Mouse (Mus musculus): ENCODE data around the gene Timeless.
"Not testable (repeated sequence)": the region's sequence is repeated elsewhere in the genome, so short reads cannot be mapped to it uniquely, and the experiment has no call there.

Gene Timeless

DNA sequence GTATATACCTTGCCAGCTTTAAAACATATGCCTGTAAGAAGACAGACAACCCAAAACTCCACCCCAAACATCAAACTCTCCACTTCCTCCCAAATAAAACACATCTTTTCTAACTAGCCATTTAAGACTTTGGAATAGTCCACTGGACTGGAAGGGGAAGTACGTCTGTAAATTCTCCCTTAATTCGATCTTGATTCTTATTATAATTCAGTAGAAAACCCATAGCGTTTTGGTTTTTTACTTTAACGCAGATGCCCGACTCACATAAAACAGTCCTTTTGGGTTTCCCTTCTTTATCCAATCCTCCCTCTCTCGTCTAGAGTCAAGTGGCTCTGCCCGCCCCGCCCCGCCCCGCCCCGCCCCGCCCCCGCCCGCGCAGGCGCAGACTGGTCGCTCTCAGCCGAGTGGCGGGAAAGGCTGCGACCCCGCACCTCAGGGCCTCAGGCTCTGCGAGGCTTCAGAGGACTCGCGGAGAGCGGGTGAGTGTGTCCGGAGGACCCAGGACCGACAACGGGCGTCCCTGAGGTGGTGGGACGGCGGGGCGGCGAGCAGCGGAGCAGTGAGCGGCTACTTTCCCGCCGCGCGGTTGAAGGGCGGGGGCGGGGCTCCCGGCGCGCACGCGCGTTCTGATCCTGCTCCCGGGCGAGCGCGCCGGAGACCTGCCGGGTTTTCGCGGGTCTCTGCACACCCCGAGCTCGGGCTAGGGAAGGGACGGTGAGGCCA is at the start of gene Timeless:
TSS of gene Timeless (plus strand) at position 369 of the 723 bp plus-strand sequence.
- DNase-seq (ENCODE audit: low read depth, low spot score) = peak; percentile 64

DNA sequence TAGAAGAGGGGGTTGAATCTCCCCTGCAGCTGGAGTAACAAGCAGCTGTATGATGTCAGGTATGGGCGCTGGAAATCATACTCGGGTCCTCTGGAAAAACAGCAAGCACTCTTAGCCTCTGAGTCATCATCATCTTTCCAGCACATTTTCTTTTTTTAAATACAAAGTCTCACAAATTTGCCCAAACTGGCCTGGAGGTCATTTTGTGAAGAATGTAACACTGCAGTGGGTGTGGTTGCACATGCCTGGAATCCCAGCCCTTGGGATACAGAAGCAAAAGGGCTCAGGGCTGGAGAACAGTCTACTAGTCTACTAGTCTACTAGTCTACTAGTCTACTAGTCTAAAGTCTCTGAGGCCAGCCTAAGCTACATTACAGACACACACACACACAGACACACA is 47.6 kb upstream of the Timeless start:
- no peak for DNase-seq (ENCODE audit: low read depth, low spot score)

DNA sequence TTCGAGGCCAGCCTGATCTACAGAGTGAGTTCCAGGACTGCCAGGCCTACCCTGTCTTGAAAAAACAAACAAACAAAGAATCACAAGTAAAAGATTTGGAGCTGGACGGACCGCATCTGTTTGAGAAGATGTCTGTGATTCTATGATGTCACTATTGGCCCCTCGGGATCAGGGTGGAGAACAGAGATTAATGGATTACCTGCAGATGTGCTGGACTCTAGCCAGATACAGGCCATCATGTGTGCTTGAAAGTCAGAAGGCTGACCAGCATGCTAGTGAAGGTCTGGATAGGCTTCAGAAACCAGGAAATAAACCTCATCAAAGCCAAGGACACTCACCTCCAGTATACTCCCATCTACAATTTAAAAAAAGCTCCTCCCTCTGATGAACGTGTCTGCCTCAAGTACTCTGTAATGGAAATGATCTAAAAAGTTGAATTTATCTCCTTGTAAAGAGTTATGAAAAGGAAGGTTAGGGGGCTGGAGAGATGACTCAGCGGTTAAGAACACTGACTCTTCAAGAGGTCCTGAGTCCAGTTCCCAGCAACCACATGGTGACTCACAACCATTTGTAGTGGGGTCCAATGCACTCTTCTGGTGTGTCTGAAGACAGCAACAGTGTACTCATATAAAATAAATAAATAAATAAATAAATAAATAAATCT is 46.5 kb upstream of the Timeless start:
- DNase-seq (ENCODE audit: low read depth, low spot score) = no peak

DNA sequence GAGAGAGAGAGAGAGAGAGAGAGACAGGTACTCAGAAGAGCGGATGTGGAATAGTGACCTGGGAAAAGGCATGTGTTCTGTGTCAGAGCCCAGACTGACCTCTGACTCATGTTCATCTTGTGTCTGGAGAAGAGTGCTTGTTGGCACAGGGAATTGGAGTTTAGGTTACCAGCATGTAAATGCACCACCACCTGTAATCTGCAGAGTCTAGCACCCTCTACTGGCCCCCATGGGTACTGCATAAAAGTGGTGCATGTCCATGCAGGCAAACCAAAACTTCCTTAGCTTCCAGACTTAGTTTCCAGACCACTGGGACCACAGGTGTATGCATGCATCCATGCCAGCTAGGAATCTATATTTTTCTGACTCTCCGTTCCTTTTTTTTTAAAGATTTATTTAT is 45.9 kb upstream of the Timeless start:
- DNase-seq (ENCODE audit: low read depth, low spot score) = peak; percentile 56

DNA sequence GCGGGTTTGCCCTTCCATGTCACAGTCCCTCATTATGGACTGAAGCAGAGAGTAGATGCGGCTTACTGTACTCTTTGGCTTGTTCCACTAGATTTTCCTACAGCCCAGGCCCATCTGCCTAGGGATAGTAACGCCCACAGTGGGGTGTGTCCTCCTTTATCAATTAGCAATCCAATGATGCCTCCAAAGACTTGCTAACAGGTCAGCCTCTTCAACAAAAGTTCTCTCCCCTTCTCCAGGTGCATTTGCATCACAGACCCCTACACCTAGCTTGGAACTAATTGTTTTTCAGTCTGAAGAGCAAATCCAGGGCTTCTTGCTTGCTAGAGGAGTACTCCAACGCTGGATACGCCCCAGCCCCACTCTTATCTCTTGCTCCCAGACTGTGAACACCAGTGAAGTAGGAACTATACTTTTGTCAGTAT is 44.7 kb upstream of the Timeless start:
- DNase-seq (ENCODE audit: low read depth, low spot score) = no peak

DNA sequence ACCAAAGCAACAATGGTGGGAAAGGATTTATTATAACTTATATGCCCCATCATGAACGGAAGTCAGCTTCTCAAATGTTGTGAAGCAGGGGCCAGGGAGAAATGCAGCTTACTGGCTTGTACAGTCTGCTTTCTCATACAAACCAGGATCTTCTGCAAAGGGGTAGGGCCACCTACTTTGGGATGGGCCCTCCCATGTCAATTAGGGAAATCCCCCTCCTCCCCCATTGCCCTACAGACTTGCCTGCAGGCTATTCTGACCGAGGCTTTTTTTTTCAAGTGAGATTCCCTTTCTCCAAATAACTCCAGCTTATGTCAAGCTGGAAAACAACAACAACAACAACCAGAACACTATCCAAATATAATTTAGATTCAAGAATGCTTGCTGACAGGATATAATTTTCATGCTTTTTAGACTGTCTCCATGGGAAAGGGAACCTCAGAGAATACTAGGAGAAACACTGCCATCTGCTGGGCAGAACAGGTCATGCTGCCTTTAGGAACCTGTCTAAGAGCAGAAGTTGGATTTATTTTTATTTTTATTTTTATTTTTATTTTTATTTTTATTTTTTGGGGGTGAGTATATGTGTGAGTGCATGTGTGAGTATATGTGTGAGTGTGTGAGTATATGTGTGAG is 43.5 kb upstream of the Timeless start:
- no peak for DNase-seq (ENCODE audit: low read depth, low spot score)

DNA sequence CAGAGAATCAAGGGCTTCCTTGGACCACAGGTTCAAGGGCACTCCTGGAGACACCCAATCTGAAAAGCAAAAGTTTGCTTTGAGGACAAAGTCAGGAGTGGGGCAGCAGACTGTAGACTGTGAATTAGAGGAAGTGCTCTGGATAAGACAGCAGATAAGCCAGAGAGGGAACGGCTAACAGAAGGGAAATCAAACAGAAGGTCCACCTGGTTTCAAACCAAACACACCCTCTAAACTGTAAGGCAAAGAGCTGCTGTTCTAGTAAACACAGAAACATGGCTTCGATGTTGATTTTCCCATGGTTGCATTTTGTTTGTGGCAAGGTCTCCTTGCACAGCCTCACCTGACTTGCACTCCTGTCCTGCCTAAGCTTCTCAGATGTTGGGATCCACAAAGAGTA is 40.4 kb upstream of the Timeless start:
- no peak for DNase-seq (ENCODE audit: low read depth, low spot score)

DNA sequence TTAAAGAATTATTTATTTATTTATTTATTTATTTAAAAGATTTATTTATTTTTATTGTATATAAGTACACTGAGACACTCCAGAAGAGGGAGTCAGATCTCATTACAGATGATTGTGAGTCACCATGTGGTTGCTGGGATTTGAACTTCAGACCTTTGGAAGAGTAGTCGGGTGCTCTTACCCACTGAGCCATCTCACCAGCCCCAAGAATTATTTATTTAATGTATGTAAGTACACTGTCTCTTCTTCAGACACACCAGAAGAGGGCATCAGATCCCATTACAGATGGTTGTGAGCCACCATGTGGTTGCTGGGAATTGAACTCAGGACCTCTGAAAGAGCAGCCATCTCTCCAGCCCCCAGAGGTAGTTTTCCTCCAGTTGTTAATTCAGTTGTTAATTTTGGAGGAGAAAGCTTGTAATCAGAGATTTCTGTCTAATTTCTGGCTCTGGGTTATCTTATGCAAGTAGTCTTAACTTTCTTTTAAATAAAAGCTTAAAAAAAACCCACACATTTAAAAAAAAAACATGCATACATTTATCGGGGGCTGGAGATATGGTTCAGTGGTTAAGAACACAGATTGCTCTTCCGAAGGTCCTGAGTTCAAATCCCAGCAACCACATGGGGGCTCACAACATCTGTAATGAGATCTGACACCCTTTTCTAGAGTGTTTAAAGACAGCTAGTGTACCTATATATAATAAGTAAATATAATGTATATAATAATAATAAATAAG is 39.7 kb upstream of the Timeless start:
- not testable (repeated sequence) for DNase-seq (ENCODE audit: low read depth, low spot score)

DNA sequence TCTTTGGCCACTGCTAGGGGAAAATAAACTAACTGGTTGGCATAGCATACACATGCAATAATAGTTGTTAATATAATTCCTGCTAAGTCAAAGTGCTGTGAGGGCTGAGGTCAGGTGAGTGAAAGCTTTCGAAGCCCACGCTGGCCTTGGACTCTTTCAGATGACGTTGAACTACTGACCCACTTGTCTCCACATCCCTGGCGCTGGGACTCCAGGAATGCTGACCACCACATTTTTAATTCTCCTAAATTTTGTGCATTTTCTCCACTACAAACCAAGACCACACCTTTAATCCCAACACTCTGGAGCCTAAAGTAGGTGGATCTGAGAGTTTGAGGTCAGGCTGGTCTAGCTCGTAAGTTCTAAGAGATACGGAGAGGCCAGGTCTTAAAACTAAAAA is 38.8 kb upstream of the Timeless start:
- DNase-seq (ENCODE audit: low read depth, low spot score) = no peak

DNA sequence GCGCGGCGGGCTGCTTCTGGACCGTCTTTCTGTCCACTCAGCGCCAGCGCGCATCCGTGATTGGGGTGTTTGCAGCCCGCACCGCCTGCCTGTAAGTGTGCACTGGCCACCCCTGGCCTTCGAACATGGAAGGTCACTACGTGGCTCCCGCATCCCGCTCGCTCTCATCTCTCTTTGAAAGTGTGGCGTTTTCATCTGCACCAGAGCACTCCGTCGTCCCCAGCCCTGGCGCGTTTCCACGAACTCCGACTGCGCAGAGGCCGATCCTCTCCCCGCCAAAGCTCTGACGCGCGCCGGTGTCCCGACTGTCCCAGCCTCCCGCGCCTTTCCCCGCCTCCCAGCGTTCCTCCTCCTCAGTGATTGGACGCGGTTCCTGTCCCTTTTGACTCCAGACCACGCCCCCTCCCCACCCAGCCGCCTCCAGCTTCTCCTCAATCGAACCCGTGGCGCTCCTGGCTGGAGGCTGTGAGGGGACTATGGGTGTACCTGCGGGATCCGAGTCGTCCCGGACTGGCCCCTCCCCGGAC is 37.8 kb upstream of the Timeless start, which contains the start of gene Gls2:
TSS of gene Gls2 (plus strand) at position 434 of the 527 bp plus-strand sequence.
- peak; percentile 90 for DNase-seq (ENCODE audit: low read depth, low spot score)

DNA sequence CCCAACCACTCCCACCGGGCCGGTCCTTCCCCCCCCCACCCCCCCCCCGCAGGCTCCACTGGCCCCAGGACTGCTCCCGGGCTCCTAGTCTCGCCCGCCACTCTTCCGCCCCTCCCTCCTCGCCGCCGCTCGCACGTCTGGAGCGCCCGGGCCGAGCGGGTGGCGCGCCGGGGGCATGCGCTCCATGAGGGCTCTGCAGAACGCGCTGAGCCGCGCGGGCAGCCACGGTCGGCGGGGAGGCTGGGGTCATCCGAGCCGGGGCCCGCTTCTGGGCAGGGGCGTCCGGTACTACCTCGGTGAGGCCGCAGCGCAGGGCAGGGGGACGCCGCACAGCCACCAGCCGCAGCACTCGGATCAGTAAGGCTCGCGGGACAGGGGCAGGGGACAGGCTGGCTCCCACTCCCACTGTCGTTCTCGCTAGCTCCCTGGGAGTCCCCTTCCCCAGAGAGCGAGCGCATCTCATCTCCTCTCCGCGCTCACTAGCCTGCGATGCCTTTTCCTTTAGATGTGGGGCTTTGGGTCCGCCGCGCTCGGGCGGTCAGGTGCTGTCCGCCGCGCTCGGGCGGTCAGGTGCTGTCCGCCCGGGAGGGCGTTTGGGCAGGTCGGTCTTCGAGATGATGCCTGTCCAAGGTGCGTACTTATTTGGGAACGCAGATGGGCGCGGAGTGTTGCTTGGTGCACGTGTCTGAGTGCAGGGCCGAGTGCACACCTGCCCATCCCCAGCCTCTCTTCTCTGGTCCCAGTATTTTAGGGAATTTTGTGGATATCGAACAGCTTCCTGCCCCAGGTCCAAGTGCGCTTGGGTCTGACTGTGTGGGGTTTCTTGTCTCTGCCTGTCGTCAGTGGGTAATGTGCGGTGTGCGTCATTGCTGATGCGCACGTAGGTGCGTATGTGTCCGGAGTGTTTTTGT is 37.1 kb upstream of the Timeless start:
- DNase-seq (ENCODE audit: low read depth, low spot score) = no peak

DNA sequence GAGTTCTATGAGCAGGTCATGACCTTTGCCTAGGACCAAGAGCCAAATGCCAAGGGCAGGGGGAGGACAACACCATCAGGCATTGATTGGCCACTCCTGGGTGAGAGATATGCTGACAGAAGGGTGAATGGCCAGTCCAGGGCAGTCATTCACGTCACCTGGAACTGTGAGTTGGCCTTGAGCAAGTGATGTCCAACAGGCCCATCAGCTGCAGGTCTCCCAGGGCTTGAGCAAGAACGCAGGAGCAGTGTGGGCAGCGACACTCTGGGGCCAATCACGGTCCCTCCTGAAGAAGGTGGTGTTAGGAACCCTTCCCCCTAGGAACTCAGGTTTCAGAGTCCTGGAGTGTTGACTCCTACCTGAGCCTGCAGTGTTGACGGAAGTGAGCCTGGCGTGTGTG is 30.0 kb upstream of the Timeless start:
- no peak for DNase-seq (ENCODE audit: low read depth, low spot score)

DNA sequence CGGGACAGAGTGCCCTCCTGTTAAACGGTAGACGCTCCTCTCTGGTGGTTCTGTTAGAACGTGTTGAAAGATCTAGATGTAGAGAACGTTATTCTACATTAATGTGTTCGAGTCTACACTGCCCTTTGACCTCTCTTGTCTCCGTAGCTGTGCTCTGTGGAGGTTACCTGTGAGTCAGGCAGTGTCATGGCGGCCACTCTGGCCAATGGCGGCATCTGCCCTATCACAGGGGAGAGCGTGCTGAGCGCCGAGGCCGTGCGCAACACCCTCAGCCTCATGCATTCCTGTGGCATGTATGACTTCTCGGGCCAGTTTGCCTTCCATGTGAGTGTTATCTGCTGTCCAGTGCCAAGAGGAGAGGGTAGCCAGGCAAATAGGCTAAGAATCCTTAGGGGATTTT is 26.9 kb upstream of the Timeless start:
- DNase-seq (ENCODE audit: low read depth, low spot score) = no peak

DNA sequence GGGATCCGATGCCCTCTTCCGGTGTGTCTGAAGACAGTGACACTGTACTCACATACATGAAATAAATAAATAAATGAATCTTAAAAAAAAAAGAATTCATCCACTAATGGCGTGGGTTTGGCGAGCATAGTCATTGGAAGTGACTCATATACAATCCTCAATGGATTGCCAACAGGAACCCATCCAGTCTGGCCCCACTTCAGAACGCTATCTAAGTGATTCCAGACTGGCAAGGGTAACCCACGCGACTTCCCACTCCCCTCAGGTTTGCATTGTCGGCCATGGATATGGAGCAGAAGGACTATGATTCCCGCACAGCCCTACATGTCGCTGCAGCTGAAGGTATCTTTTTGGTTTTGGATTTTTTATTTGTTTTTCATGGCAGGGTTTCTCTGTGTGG is 23.5 kb upstream of the Timeless start:
- DNase-seq (ENCODE audit: low read depth, low spot score) = no peak

DNA sequence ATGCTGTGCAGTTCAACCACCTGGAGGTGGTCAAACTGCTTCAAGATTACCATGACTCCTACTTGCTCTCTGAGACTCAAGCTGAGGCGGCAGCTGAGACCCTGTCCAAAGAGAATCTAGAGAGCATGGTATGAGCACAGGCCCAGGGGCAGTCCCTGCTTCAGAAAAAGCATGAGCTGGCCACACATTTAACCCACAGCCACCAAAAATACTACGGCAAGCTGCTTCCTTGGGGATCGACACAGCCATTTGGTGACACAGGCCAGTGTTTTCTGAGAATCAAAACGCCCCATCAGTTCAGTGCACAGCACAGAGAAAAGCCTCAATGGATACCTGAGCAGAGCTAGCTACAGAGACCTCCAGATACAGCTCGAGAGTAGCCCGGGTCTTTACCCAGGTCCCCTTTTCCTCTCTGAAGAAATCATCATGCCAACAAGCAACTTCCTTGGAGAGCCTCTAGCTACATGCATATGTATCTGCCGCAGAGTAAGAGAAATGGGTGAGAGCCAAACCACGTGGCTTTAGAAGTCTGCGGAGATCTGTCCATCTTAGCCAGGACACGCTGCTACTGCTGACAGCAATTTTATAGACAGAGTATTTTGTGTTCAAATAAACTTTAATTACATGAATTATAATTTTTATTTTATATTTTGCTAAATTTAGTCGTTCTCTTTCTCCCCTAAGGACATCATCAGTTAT is 22.4 kb upstream of the Timeless start:
- no peak for DNase-seq (ENCODE audit: low read depth, low spot score)

DNA sequence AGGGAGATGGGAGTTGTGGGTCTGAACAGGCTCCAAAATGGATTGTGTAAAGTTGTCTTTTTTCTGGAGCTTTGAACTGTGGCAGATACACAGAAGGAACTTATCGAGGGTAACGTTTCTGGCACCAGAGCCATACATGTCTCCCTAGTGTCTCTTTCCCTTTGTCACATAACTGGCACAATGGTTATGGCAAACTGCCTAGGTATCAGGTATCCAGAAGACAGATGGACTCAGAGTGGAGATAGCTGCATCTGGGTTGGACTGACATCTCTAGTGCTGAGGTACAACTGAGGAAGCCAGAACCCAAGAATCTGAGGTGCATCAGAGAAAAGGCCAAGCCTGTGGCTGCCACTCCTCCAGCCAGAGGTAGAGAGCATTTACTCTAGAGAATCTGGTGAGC is 21.7 kb upstream of the Timeless start:
- DNase-seq (ENCODE audit: low read depth, low spot score) = no peak

DNA sequence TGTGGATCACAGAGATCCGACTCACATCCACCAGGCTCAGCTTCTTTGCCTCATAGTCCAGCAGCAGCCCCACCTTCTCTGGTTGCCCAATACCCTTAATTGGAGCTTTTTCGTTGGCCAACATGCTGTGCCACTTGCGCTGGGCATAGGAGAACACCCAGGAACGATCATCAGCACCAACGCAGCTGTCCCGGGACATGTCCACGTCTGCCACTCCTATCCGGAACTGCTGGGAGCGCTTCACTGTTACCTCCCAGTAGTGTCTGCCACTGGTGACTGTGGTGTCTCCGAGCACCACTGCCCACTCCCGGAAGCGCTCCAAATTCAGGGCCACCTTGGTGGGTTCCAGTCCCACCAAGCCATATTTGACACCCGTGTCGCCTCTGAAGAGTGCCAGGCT is 20.9 kb upstream of the Timeless start:
- DNase-seq (ENCODE audit: low read depth, low spot score) = no peak

DNA sequence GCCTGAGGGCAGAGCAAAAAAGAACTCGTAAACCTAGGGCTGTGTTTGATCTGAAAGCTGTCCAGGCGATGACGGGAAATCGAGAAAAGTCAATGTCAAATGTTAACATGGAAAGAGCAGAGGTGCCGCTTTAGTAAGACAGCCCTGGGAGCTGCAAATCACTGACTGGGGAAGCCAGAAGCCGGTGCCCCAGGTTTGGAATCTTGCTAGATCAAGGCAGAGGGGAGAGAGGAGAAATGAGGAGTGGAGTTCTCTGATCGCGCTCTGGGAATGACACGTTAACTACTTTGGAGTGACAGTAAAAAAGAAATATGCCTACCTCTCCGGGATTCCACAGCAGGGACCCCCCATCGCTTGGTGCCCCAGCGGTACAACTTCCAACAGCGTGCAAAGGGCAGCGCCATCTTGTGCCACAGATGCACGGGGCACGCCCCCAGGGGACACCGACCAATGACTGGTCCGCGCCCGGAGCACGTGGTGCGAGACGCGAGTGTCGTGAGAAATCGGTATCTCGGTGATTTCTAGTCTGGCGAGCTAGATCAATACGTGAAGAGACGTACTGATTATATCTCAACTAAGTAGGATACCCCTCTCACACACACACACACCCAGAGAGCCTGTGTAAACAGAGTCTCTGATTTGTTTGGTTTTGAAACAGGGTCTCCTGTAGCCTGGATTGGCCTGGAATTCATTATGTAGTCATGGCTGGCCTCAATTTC is 20.3 kb upstream of the Timeless start, which contains the start of gene Spryd4:
TSS of gene Spryd4 (minus strand) at position 418 of the 719 bp plus-strand sequence.
- DNase-seq (ENCODE audit: low read depth, low spot score) = no peak

DNA sequence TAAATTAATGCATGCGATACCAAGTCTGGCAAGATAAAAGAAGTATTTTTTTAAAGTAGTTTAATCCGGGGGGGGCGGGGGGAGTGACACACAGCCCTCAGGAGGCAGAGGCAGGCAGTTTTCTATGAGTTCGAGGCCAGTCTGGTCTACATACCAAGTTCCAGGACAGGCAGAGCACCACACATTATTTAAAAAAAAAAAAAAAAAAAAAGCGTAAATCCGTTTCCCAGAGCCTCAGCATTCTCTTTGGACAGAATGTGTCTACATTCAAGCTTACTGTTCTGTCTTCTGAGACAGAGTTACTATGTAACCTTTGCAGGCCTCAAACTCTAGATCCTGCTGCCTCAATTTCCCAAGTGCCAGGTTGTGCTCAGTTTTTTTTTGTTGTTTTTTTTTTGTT is 19.7 kb upstream of the Timeless start:
- no peak for DNase-seq (ENCODE audit: low read depth, low spot score)
